Mouse (Mus musculus) retina, postnatal 1 day (tissue): ENCODE results near the gene Mob1b.

Experiments
- DNase-seq: peaks from one replicate; pipeline ENCODE4 v3.0.0-alpha.2; 2012

Mob1b gene

GRCm38 (mm10) chr5:88720116-88721002 is at the start of gene Mob1b:
Gene Mob1b (plus strand): TSS chr5:88720855.
- peak; percentile 97 for DNase-seq

- no peak for DNase-seq
Observed at GRCm38 (mm10) chr5:88674703-88675442, 45.8 kb upstream of the Mob1b start.

- peak; percentile 93 for DNase-seq
Observed at GRCm38 (mm10) chr5:88675443-88676387, 44.9 kb upstream of the Mob1b start, which contains the start of gene Grsf1. Gene Grsf1 (minus strand): TSS chr5:88676171.

GRCm38 (mm10) chr5:88678929-88679328 is 41.7 kb upstream of the Mob1b start:
- DNase-seq: no peak

- no peak for DNase-seq
Observed at GRCm38 (mm10) chr5:88679341-88679740, 41.3 kb upstream of the Mob1b start.

- no peak for DNase-seq
Observed at GRCm38 (mm10) chr5:88680567-88680966, 40.1 kb upstream of the Mob1b start.

- DNase-seq: no peak
Observed at GRCm38 (mm10) chr5:88683706-88684105, 36.9 kb upstream of the Mob1b start.

GRCm38 (mm10) chr5:88684226-88684625 is 36.4 kb upstream of the Mob1b start:
- DNase-seq: no peak

- DNase-seq: no peak
Observed at GRCm38 (mm10) chr5:88685306-88685705, 35.3 kb upstream of the Mob1b start.

- DNase-seq: no peak
Observed at GRCm38 (mm10) chr5:88685745-88686299, 34.8 kb upstream of the Mob1b start.

GRCm38 (mm10) chr5:88687996-88688406 is 32.7 kb upstream of the Mob1b start:
- DNase-seq: no peak

GRCm38 (mm10) chr5:88688583-88689187 is 32.0 kb upstream of the Mob1b start:
- no peak for DNase-seq

GRCm38 (mm10) chr5:88689279-88689938 is 31.2 kb upstream of the Mob1b start:
- DNase-seq: peak; percentile 74

- no peak for DNase-seq
Observed at GRCm38 (mm10) chr5:88690681-88691505, 29.8 kb upstream of the Mob1b start.

GRCm38 (mm10) chr5:88691506-88692095 is 29.1 kb upstream of the Mob1b start:
- DNase-seq: no peak

GRCm38 (mm10) chr5:88692586-88692985 is 28.1 kb upstream of the Mob1b start:
- no peak for DNase-seq

GRCm38 (mm10) chr5:88693057-88693456 is 27.6 kb upstream of the Mob1b start:
- no peak for DNase-seq

- no peak for DNase-seq
Observed at GRCm38 (mm10) chr5:88697291-88697690, 23.4 kb upstream of the Mob1b start.

GRCm38 (mm10) chr5:88699251-88699913 is 21.3 kb upstream of the Mob1b start:
- no peak for DNase-seq
